Mouse (Mus musculus): ENCODE measurements at regions not wholly inside any gene's neighbourhood (a gene's known extent, or its start where the extent isn't known, plus 50 kb on each side); places are given as distances from the start of the nearest gene placed in this dataset.

DNA sequence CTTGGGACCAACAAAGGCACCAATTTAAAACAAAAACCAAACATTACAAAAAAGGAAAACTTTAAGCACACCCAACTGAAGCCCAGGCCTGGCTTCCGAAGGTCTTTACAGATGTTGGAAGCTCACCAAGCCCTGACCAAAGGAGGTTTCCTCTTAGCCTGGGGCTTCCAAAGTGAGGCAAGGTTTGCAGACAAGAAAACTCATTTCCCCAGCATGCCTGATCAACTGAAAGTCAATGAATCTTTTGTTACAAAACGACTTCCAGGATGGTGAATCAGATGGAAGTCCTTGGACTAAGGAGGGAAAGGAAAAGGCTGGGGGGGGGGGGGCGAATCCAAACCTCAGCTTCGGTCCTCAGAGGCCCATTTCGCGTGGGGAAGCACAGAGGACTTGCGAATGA, 697.3 kb downstream of the Cypt12 start:
- H3K27ac ChIP-seq (ENCODE audit: insufficient read depth, low read depth, low read length) = no peak overlapping the region
- H3K4me3 ChIP-seq (ENCODE audit: insufficient read depth, low read length) = no peak overlapping the region
- TF ChIP-seq POLR2A (IDR thresholded peaks at IDR 0.05; ENCODE audit: borderline replicate concordance, low read depth, low read length) (no peak), CTCF (IDR thresholded peaks at IDR 0.05; ENCODE audit: low read depth, low read length) (no peak)
- no peaks in the 10 kb centered on the region for H3K4me1 ChIP-seq (ENCODE audit: control insufficient read depth, insufficient read depth, low read length)

GRCm38 (mm10) chr3:18645927-18646326, 697.7 kb downstream of the Cypt12 start:
- no peaks in the 10 kb centered on the region for H3K4me1 ChIP-seq (ENCODE audit: control insufficient read depth, insufficient read depth, low read length)

DNA sequence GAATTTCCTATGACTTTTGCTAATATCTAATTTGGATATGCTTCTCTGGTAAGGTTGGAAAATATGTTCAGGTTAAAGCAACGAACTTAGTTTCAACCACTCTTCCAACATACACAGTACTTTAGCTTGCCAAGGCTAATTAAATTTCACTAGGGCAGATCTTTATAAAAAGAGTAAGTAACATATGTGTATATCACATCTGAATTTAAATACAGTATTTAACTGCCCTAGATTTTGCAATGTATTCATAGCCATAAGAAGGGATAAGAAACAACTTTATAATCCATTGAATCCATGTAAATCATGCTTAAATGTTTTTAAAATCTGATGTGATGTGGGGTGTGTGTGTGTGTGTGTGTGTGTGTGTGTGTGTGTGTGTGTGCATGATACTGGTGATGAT, 705.3 kb downstream of the Cypt12 start:
- Histone ChIP-seq H3K4me3 (ENCODE audit: insufficient read depth, low read length) (no peak overlapping the region), H3K27ac (ENCODE audit: insufficient read depth, low read depth, low read length) (no peak overlapping the region), H3K4me1 (ENCODE audit: control insufficient read depth, insufficient read depth, low read length) (no peaks in the 10 kb centered on the region)
- TF ChIP-seq POLR2A (IDR thresholded peaks at IDR 0.05; ENCODE audit: borderline replicate concordance, low read depth, low read length) (no peak), CTCF (IDR thresholded peaks at IDR 0.05; ENCODE audit: low read depth, low read length) (no peak)

More at GRCm38 (mm10) chr3:18645927-18646326, 697.7 kb downstream of the Cypt12 start:
- Histone ChIP-seq H3K4me3 (ENCODE audit: insufficient read depth, low read length) (no peak overlapping the region), H3K27ac (ENCODE audit: insufficient read depth, low read depth, low read length) (no peak overlapping the region)
- no peak for TF ChIP-seq CTCF (IDR thresholded peaks at IDR 0.05; ENCODE audit: low read depth, low read length)
- no peak for TF ChIP-seq POLR2A (IDR thresholded peaks at IDR 0.05; ENCODE audit: borderline replicate concordance, low read depth, low read length)

DNA sequence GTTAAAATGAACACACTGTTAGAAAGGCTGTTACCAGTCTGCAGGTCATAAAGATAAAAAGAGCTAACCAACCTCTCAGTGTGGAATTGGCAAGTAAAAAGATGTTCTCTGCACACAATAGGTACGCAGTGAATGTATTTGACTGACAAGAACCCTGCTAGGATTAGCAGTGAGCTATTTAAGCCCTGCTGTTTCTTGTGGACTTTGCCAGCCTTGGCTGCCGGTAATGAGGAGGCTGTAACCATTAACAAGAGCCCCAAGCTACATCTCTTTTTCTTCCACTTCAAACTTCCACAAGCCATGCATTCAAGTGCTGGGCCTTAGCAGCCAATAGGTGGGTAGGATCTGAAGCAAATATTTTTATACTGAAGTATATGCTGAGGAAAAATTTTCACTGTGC, 717.5 kb downstream of the Cypt12 start:
- Histone ChIP-seq H3K27ac (ENCODE audit: insufficient read depth, low read depth, low read length) (no peak overlapping the region), H3K4me3 (ENCODE audit: insufficient read depth, low read length) (no peak overlapping the region)
- TF ChIP-seq POLR2A (IDR thresholded peaks at IDR 0.05; ENCODE audit: borderline replicate concordance, low read depth, low read length) = no peak
- no peak for TF ChIP-seq CTCF (IDR thresholded peaks at IDR 0.05; ENCODE audit: low read depth, low read length)

DNA sequence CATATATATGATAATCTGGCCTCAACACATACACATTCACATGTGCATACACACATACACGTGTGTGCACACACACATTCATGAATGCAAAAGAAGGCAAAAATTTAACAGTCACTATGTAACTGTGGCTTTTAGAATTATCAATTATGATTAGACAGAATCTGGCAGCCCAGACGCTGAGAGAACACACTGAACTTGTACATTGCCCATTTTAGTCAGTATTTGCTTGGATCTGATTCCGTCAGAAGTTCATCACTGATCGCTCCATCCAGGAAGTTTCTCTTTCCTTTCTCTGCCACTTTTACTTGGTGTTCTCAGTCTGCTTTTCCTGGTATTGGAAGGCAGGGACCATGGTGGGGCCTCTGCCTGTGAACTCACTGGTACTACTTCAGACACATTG, 719.5 kb downstream of the Cypt12 start:
- no peak overlapping the region for H3K4me3 ChIP-seq (ENCODE audit: insufficient read depth, low read length)
- H3K4me1 ChIP-seq (ENCODE audit: control insufficient read depth, insufficient read depth, low read length) = no peaks in the 10 kb centered on the region
- no peak overlapping the region for H3K27ac ChIP-seq (ENCODE audit: insufficient read depth, low read depth, low read length)
- TF ChIP-seq CTCF (IDR thresholded peaks at IDR 0.05; ENCODE audit: low read depth, low read length) (no peak), POLR2A (IDR thresholded peaks at IDR 0.05; ENCODE audit: borderline replicate concordance, low read depth, low read length) (no peak)

More for the DNA sequence above, 717.5 kb downstream of the Cypt12 start:
- H3K4me1 ChIP-seq (ENCODE audit: control insufficient read depth, insufficient read depth, low read length) = no peaks in the 10 kb centered on the region

DNA sequence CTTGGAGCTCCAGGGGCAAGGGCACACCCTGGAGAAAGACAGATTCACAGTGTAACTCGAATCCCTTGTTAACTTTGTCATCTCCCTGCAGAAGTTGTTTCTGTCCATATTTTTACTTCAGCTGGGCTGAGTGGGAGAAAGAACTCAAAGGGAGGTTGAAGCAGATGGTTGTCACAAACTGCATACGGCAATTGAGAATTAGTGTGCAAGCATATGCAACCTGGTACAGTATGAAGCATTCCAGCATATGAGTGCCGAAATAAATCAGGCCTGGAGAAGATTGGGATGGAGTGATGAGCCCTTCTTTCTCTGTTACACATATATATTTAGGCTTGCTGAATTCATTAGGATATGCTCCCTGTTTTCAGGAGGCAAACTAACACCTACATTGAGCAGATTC, 720.7 kb downstream of the Cypt12 start:
- no peaks in the 10 kb centered on the region for H3K4me1 ChIP-seq (ENCODE audit: control insufficient read depth, insufficient read depth, low read length)
- TF ChIP-seq POLR2A (IDR thresholded peaks at IDR 0.05; ENCODE audit: borderline replicate concordance, low read depth, low read length) (no peak), CTCF (IDR thresholded peaks at IDR 0.05; ENCODE audit: low read depth, low read length) (no peak)
- H3K27ac ChIP-seq (ENCODE audit: insufficient read depth, low read depth, low read length) = no peak overlapping the region
- H3K4me3 ChIP-seq (ENCODE audit: insufficient read depth, low read length) = no peak overlapping the region

DNA sequence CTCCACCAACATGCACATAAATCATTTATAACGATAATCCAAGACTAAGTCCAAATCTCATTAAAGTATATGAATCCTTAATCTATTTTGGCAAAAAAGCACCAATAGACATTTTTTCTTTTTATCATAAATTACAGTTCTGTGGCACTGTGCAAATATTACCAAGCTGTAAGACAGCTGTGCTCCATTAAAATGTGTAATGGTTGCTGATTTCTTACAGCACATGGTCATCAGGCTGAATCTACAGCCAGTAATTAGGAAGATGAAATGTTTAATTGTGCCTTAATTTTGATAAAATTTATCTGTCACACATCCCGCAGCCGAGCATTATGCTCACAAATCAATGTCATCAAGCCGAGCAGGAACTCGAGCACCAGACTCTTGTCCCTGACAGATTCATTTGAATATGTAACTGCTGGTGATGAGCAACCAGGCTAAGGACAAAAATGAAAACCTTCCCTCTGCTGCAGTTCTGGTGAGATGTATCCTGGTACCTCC, 722.0 kb downstream of the Cypt12 start:
- Histone ChIP-seq H3K4me1 (ENCODE audit: control insufficient read depth, insufficient read depth, low read length) (no peaks in the 10 kb centered on the region), H3K4me3 (ENCODE audit: insufficient read depth, low read length) (no peak overlapping the region), H3K27ac (ENCODE audit: insufficient read depth, low read depth, low read length) (no peak overlapping the region)
- no peak for TF ChIP-seq CTCF (IDR thresholded peaks at IDR 0.05; ENCODE audit: low read depth, low read length)
- no peak for TF ChIP-seq POLR2A (IDR thresholded peaks at IDR 0.05; ENCODE audit: borderline replicate concordance, low read depth, low read length)

GRCm38 (mm10) chr3:18671681-18672080, 723.5 kb downstream of the Cypt12 start:
- Histone ChIP-seq H3K27ac (ENCODE audit: insufficient read depth, low read depth, low read length) (no peak overlapping the region), H3K4me3 (ENCODE audit: insufficient read depth, low read length) (no peak overlapping the region), H3K4me1 (ENCODE audit: control insufficient read depth, insufficient read depth, low read length) (no peaks in the 10 kb centered on the region)
- TF ChIP-seq CTCF (IDR thresholded peaks at IDR 0.05; ENCODE audit: low read depth, low read length) (no peak), POLR2A (IDR thresholded peaks at IDR 0.05; ENCODE audit: borderline replicate concordance, low read depth, low read length) (no peak)

DNA sequence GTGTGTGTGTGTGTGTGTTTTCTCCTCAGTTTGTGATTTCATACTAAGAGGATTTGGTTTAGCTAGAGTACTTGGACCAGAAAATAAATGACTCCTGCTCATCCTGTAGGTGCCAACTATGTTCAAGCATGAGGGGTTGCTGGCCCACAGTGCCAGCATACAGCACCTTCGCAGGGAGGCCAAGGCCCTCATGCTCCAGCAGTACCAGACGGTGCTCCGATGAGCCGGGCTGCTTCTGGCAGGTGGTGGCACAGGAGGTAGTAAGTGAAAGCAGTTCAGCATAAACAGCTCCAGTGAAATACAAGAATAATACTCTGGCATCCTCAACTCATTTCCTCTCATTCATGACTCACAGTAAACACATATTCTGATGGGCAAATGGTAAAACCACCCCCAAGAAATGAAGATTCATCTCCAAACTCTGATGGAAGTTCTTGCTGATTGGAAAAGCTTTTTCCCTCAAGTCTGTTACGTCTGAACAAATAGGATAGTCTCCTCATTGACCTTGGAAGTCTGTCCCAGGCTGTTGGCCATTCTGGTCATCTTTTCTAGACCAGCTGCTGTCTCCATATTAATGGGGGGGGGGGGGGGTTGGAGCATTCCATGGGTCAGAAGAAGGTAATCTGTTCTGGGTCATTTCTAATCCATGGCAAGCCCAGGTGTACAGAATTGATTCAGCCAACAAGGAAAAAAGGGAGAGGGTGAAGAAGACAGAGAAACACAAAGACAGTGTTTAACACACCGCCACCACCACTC, 735.3 kb downstream of the Cypt12 start:
- no peak overlapping the region for H3K4me3 ChIP-seq (ENCODE audit: insufficient read depth, low read length)
- H3K27ac ChIP-seq (ENCODE audit: insufficient read depth, low read depth, low read length) = no peak overlapping the region
- H3K4me1 ChIP-seq (ENCODE audit: control insufficient read depth, insufficient read depth, low read length) = no peaks in the 10 kb centered on the region
- no peak for TF ChIP-seq CTCF (IDR thresholded peaks at IDR 0.05; ENCODE audit: low read depth, low read length)
- TF ChIP-seq POLR2A (IDR thresholded peaks at IDR 0.05; ENCODE audit: borderline replicate concordance, low read depth, low read length) = no peak

DNA sequence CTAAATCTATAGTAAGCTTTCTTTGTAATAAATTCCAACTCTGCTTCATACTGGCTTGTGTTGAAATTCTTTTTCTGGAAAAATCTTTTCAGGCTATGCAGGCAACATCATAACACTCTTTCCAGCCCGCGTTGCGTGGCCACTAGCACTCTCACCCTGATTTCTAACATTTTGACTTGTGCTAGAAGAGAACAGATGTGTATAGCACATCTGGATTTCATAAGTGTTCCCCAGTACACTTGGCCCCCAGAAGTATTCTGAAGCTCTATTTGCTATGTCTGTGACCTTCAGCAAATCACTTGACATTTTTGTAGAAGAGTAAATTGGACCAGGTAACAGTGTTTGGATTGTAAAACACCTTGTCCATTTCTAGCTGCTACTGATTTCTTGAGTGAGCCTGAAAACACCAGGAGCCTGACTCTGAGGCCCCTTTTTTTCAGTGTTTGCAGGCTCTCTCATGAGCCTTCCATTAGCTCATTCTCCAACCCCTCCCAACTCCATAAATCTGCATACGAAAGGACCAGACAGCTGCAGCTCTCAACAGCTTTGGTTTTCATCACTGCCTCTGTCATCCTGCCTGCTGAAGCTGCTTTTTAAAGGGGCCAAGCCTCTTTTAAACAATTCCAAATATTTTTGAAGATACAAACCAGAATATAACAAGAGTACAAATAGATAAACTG, 747.0 kb downstream of the Cypt12 start:
- Histone ChIP-seq H3K4me1 (ENCODE audit: control insufficient read depth, insufficient read depth, low read length) (no peaks in the 10 kb centered on the region), H3K4me3 (ENCODE audit: insufficient read depth, low read length) (no peak overlapping the region), H3K27ac (ENCODE audit: insufficient read depth, low read depth, low read length) (no peak overlapping the region)
- no peak for TF ChIP-seq CTCF (IDR thresholded peaks at IDR 0.05; ENCODE audit: low read depth, low read length)
- no peak for TF ChIP-seq POLR2A (IDR thresholded peaks at IDR 0.05; ENCODE audit: borderline replicate concordance, low read depth, low read length)

All from bone marrow macrophage, adult 2 months (primary cell).